Mouse (Mus musculus): ENCODE results near the gene Gm21750. TPM values are rescaled to one million over a fixed set of nuclear protein-coding genes. Genes with fewer than 3 reads are reported as not detected.

The Gm21750 gene
- total RNA-seq (2023): not detected in 2 replicates

DNA sequence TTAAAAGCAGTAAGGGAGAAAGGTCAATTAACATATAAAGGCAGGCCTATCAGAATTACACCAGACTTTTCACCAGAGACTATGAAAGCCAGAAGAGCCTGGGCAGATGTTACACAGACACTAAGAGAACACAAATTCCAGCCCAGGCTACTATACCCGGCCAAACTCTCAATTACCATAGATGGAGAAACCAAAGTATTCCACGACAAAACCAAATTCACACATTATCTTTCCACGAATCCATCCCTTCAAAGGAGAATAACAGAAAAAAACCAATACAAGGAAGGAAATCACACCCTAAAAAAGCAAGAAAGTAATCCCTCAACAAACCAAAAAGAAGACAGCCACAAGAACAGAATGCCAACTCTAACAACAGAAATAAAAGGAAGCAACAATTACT is at the start of gene Gm21750:
Gm21750 (plus strand) TSS at position 301 of the 400 bp plus-strand sequence.

Other genes starting within 250 kb of the Gm21750 start
- 30.8 and 37.7 TPM in 2 replicates for gene Med4, start 151.2 kb upstream of the Gm21750 start, total RNA-seq (2023)
- gene Sucla2, start 135.9 kb upstream of the Gm21750 start, total RNA-seq (2023): 30.5 and 31.2 TPM in 2 replicates
- 2.2 and 3.1 TPM in 2 replicates for gene Nudt15, start 113.0 kb upstream of the Gm21750 start, total RNA-seq (2023)

All from neutrophil, adult 65 days (primary cell).